Mouse (Mus musculus) layer of hippocampus, postnatal 36 days (tissue): ENCODE measurements around the gene Plcl1. TPM values are rescaled to one million over a fixed set of nuclear protein-coding genes. Genes with fewer than 3 reads are reported as not detected.

Experiments used
- DNase-seq, 2 experiments: peaks; one replicate each; pipeline ENCODE4 v3.0.0; 2022
- total RNA-seq, 2 experiments: library from RNA; stranded (reverse); gene quantifications; 2 replicates each; pipeline ENCODE4 v1.2.3; 2021

The Plcl1 gene
- total RNA-seq = 10 to 100 TPM; 29.0 to 33.1 TPM

GRCm38 (mm10) chr1:55405272-55406022 is at the start of gene Plcl1:
Gene Plcl1 (plus strand): TSS chr1:55405921.
- DNase-seq = peak; percentile 96 to 97

- DNase-seq = no peak
Observed at GRCm38 (mm10) chr1:55362634-55363033, 43.1 kb upstream of the Plcl1 start.

GRCm38 (mm10) chr1:55363044-55363565 is 42.6 kb upstream of the Plcl1 start, which contains the start of gene Boll:
Gene Boll (minus strand): TSS chr1:55363469.
- DNase-seq = peak; percentile 37 to 51

GRCm38 (mm10) chr1:55363586-55363985 is 42.1 kb upstream of the Plcl1 start:
- DNase-seq = no peak

GRCm38 (mm10) chr1:55372626-55373025 is 33.1 kb upstream of the Plcl1 start:
- no peak for DNase-seq

- DNase-seq = no peak
Observed at GRCm38 (mm10) chr1:55380527-55380926, 25.2 kb upstream of the Plcl1 start.

GRCm38 (mm10) chr1:55383114-55383773 is 22.5 kb upstream of the Plcl1 start:
- peak; percentile 78 to 82 for DNase-seq

GRCm38 (mm10) chr1:55399891-55400290 is 5.8 kb upstream of the Plcl1 start:
- DNase-seq = peak; percentile 31 to 64

- DNase-seq = peak; percentile 20 to 50
Observed at GRCm38 (mm10) chr1:55404439-55404838, 1.3 kb upstream of the Plcl1 start.

GRCm38 (mm10) chr1:55406023-55406413 is 297 bp downstream of the Plcl1 start:
- DNase-seq = peak in 1 of 2 experiments; percentile 76

- peak; percentile 27 to 43 for DNase-seq
Observed at GRCm38 (mm10) chr1:55406531-55407375, 1.0 kb downstream of the Plcl1 start.

GRCm38 (mm10) chr1:55410670-55411069 is 4.9 kb downstream of the Plcl1 start:
- no peak for DNase-seq

- DNase-seq = no peak
Observed at GRCm38 (mm10) chr1:55411079-55411478, 5.4 kb downstream of the Plcl1 start.

GRCm38 (mm10) chr1:55412569-55412968 is 6.8 kb downstream of the Plcl1 start:
- no peak for DNase-seq

GRCm38 (mm10) chr1:55413534-55413933 is 7.8 kb downstream of the Plcl1 start:
- DNase-seq = no peak

- DNase-seq = no peak
Observed at GRCm38 (mm10) chr1:55418968-55419367, 13.2 kb downstream of the Plcl1 start.

- no peak for DNase-seq
Observed at GRCm38 (mm10) chr1:55427607-55428006, 21.9 kb downstream of the Plcl1 start.

GRCm38 (mm10) chr1:55429051-55429450 is 23.3 kb downstream of the Plcl1 start:
- no peak for DNase-seq

GRCm38 (mm10) chr1:55429708-55430107 is 24.0 kb downstream of the Plcl1 start:
- DNase-seq = no peak

GRCm38 (mm10) chr1:55430587-55430986 is 24.9 kb downstream of the Plcl1 start:
- DNase-seq = no peak

- no peak for DNase-seq
Observed at GRCm38 (mm10) chr1:55436589-55436988, 30.9 kb downstream of the Plcl1 start.

- no peak for DNase-seq
Observed at GRCm38 (mm10) chr1:55437095-55437494, 31.4 kb downstream of the Plcl1 start.

- no peak for DNase-seq
Observed at GRCm38 (mm10) chr1:55438617-55439016, 32.9 kb downstream of the Plcl1 start.
